Mouse (Mus musculus): Measurements from ENCODE around the gene Sptan1. TPM values are rescaled to one million over a fixed set of nuclear protein-coding genes. Genes with fewer than 3 reads are reported as not detected.

Sptan1 gene
- polyA plus RNA-seq, 1 experiment from 2014 or later: 90.3 TPM

- Histone ChIP-seq H3K36me3 (replicated peaks) (peaks cover 30% of the 10 kb centered on the region), H3K4me3 (peak overlapping the region; percentile 96), H3K27ac (peak overlapping the region; percentile 97), H3K4me1 (peaks cover 46% of the 10 kb centered on the region), H3K27me3 (ENCODE audit: poor library complexity, severe bottlenecking) (no peaks in the 10 kb centered on the region), H3K9me3 (no peaks in the 10 kb centered on the region)
- 19% methylated on average over 10 of the region's 10 CpGs for WGBS
- no peak for DNase-seq (ENCODE audit: extremely low spot score, low spot score)
Measured at GRCm38 (mm10) chr2:29964354-29965249, 758 bp upstream of the Sptan1 start.

GRCm38 (mm10) chr2:29965906-29966305 is 546 bp downstream of the Sptan1 start:
- under 1% methylated on average over 41 of the region's 41 CpGs for WGBS
- H3K36me3 ChIP-seq (replicated peaks): peaks cover 32% of the 10 kb centered on the region
- no peaks in the 10 kb centered on the region for H3K9me3 ChIP-seq
- peak overlapping the region; percentile 96 for H3K4me3 ChIP-seq
- peaks cover 46% of the 10 kb centered on the region for H3K4me1 ChIP-seq
- no peaks in the 10 kb centered on the region for H3K27me3 ChIP-seq (ENCODE audit: poor library complexity, severe bottlenecking)
- DNase-seq (ENCODE audit: extremely low spot score, low spot score): peak; percentile 30
- peak overlapping the region; percentile 97 for H3K27ac ChIP-seq

GRCm38 (mm10) chr2:29966826-29967225 is 1.5 kb downstream of the Sptan1 start:
- WGBS: 73% methylated on average over 2 of the region's 2 CpGs
- H3K36me3 ChIP-seq (replicated peaks): peaks cover 34% of the 10 kb centered on the region
- H3K27me3 ChIP-seq (ENCODE audit: poor library complexity, severe bottlenecking): no peaks in the 10 kb centered on the region
- no peak for DNase-seq (ENCODE audit: extremely low spot score, low spot score)
- H3K4me3 ChIP-seq: peak overlapping the region; percentile 96
- no peak overlapping the region for H3K27ac ChIP-seq
- no peaks in the 10 kb centered on the region for H3K9me3 ChIP-seq
- H3K4me1 ChIP-seq: peaks cover 46% of the 10 kb centered on the region

DNA sequence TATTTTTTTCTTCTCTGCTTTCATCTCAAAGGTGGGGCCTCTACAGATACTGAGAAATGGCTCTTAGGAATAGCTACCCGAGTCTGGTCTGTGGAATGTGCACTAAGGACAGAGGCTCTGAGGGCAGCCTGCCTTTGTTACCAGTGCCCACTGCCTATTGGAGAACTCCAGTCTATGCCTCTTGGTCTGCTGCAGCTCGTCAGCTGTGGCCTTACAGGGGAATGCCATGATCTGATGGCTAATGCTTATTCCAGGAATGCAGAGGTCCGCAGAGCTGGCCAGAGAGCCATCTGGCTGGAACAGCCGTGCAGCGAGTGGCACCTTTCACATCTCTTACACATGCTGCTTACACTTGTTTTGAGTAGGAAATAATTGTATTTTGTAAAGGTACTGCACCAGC is 2.4 kb downstream of the Sptan1 start:
- H3K4me1 ChIP-seq: peaks cover 50% of the 10 kb centered on the region
- 72% methylated on average over 5 of the region's 5 CpGs for WGBS
- peaks cover 38% of the 10 kb centered on the region for H3K36me3 ChIP-seq (replicated peaks)
- H3K27me3 ChIP-seq (ENCODE audit: poor library complexity, severe bottlenecking): no peaks in the 10 kb centered on the region
- H3K27ac ChIP-seq: no peak overlapping the region
- DNase-seq (ENCODE audit: extremely low spot score, low spot score): no peak
- peak overlapping the region; percentile 96; the same call in 1 of the 2 replicates for H3K4me3 ChIP-seq
- H3K9me3 ChIP-seq: no peaks in the 10 kb centered on the region

DNA sequence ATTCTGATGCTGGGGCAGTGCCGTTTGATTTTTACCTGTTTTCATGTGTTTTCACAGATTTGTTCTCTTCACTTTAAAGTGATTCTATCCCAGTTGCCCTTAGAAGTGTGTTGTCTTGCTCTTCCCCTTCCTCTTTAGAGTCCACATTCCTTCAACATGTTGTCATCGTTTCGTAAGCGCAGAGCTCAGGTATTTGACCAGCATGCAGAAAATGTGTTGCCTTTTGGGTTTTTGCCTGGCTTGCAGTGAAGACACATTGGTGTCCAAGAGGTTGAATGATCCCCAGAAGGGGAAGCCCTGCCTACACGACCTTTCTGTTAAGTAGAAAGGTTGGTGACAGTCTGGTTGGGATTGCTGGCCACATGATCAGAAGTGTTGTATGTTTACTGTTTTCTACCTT is 3.3 kb downstream of the Sptan1 start:
- 83% methylated on average over 5 of the region's 5 CpGs for WGBS
- peaks cover 46% of the 10 kb centered on the region for H3K4me1 ChIP-seq
- DNase-seq (ENCODE audit: extremely low spot score, low spot score): no peak

GRCm38 (mm10) chr2:29971838-29972635 is 6.7 kb downstream of the Sptan1 start:
- Histone ChIP-seq H3K4me1 (peaks cover 26% of the 10 kb centered on the region), H3K27me3 (ENCODE audit: poor library complexity, severe bottlenecking) (no peaks in the 10 kb centered on the region), H3K27ac (no peak overlapping the region), H3K4me3 (no peak overlapping the region), H3K9me3 (no peaks in the 10 kb centered on the region), H3K36me3 (replicated peaks) (peaks cover 51% of the 10 kb centered on the region)
- no peak for DNase-seq (ENCODE audit: extremely low spot score, low spot score)
- WGBS: 85% methylated on average over 9 of the region's 9 CpGs

More for the DNA sequence above, 3.3 kb downstream of the Sptan1 start:
- Histone ChIP-seq H3K36me3 (replicated peaks) (peaks cover 38% of the 10 kb centered on the region), H3K9me3 (no peaks in the 10 kb centered on the region), H3K27me3 (ENCODE audit: poor library complexity, severe bottlenecking) (no peaks in the 10 kb centered on the region), H3K4me3 (no peak overlapping the region), H3K27ac (no peak overlapping the region)

- DNase-seq (ENCODE audit: extremely low spot score, low spot score): no peak
- Histone ChIP-seq H3K27me3 (ENCODE audit: poor library complexity, severe bottlenecking) (no peaks in the 10 kb centered on the region), H3K27ac (no peak overlapping the region), H3K4me1 (peaks cover 12% of the 10 kb centered on the region; the same call in 1 of the 2 replicates), H3K9me3 (no peaks in the 10 kb centered on the region), H3K4me3 (no peak overlapping the region), H3K36me3 (replicated peaks) (peaks cover 45% of the 10 kb centered on the region)
- WGBS: 22% methylated on average over 2 of the region's 2 CpGs
Measured at GRCm38 (mm10) chr2:29973525-29973924, 8.2 kb downstream of the Sptan1 start.

DNA sequence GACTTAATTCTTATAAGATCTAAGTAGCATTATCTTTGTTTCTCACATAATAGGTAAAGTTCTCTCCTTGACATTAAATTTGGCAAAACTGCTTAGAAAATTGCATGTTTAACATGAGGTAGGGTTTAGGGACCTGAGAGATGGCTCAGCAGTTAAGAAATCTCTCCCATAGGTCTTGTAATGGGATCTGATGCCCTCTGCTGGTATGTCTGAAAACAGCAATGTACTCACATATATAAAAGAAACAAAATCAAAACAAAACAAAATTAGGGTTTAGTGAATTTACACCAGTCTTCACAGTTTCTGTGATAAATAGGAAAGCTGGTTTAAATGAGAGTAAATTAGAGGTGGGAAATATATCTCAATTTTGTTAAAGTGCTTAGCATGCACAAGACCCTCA is 11.9 kb downstream of the Sptan1 start:
- Histone ChIP-seq H3K27ac (no peak overlapping the region), H3K36me3 (replicated peaks) (peaks cover 59% of the 10 kb centered on the region), H3K4me1 (peaks cover 8% of the 10 kb centered on the region; the same call in 1 of the 2 replicates), H3K27me3 (ENCODE audit: poor library complexity, severe bottlenecking) (no peaks in the 10 kb centered on the region), H3K4me3 (no peak overlapping the region), H3K9me3 (no peaks in the 10 kb centered on the region)
- DNase-seq (ENCODE audit: extremely low spot score, low spot score): no peak

DNA sequence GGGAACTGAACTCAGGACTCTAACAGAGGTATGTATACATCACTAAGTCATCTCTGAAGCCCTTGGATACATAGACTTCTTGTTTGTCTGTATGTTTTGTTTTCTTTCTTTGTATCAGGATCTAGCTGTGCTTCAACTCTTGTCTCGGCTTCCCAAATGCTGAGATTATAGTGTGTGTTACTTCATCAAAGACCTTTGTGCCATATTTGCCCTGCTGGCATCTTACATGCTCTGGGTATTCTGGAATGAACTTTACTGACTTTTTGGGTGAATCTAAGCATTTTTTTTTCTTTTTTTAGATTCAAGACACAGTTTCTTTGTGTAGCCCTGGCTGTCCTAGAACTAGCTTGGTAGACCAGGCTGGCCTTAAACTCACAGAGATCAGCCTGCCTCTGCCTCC is 15.3 kb downstream of the Sptan1 start:
- H3K36me3 ChIP-seq (replicated peaks): peaks cover 84% of the 10 kb centered on the region
- H3K4me3 ChIP-seq: no peak overlapping the region
- WGBS: 92% methylated on average over 1 of the region's 1 CpGs

GRCm38 (mm10) chr2:29991962-29992361 is 26.6 kb downstream of the Sptan1 start:
- H3K9me3 ChIP-seq: no peaks in the 10 kb centered on the region
- no peak for DNase-seq (ENCODE audit: extremely low spot score, low spot score)
- no peak overlapping the region for H3K27ac ChIP-seq
- H3K36me3 ChIP-seq (replicated peaks): peaks cover 100% of the 10 kb centered on the region
- no peak overlapping the region for H3K4me3 ChIP-seq
- H3K27me3 ChIP-seq (ENCODE audit: poor library complexity, severe bottlenecking): no peaks in the 10 kb centered on the region
- no peaks in the 10 kb centered on the region for H3K4me1 ChIP-seq
- WGBS: 66% methylated on average over 2 of the region's 2 CpGs

More for the DNA sequence above, 15.3 kb downstream of the Sptan1 start:
- no peaks in the 10 kb centered on the region for H3K4me1 ChIP-seq
- no peaks in the 10 kb centered on the region for H3K9me3 ChIP-seq
- DNase-seq (ENCODE audit: extremely low spot score, low spot score): no peak
- no peak overlapping the region for H3K27ac ChIP-seq
- H3K27me3 ChIP-seq (ENCODE audit: poor library complexity, severe bottlenecking): no peaks in the 10 kb centered on the region

DNA sequence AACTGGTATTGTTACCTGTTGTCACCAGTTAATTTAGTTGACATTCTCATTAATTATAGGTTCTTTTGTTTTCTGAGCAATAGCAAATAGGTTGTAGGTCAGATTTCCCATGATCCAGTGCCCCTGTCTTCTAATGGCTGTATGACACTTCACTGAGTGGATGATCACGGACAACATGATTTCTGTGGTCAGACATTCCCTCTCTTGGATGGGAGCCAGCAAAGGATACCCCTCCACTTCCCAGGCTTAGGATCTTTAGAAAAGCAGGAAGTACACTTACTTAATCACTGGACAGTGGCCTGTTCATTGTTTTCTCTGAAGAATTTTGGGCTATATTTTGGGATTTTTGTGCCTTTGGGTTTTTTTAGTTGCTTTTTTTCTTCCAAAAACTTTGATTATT is 43.7 kb downstream of the Sptan1 start:
- no peaks in the 10 kb centered on the region for H3K4me1 ChIP-seq
- H3K27me3 ChIP-seq (ENCODE audit: poor library complexity, severe bottlenecking): no peaks in the 10 kb centered on the region
- peaks cover 100% of the 10 kb centered on the region for H3K36me3 ChIP-seq (replicated peaks)
- no peaks in the 10 kb centered on the region for H3K9me3 ChIP-seq
- H3K27ac ChIP-seq: no peak overlapping the region
- no peak overlapping the region for H3K4me3 ChIP-seq
- DNase-seq (ENCODE audit: extremely low spot score, low spot score): no peak
- 87% methylated on average over 1 of the region's 1 CpGs for WGBS

GRCm38 (mm10) chr2:30010840-30011281 is 45.5 kb downstream of the Sptan1 start:
- WGBS: 94% methylated on average over 8 of the region's 8 CpGs
- no peaks in the 10 kb centered on the region for H3K4me1 ChIP-seq
- H3K27ac ChIP-seq: no peak overlapping the region
- no peaks in the 10 kb centered on the region for H3K9me3 ChIP-seq
- no peaks in the 10 kb centered on the region for H3K27me3 ChIP-seq (ENCODE audit: poor library complexity, severe bottlenecking)
- H3K4me3 ChIP-seq: no peak overlapping the region
- H3K36me3 ChIP-seq (replicated peaks): peaks cover 100% of the 10 kb centered on the region
- DNase-seq (ENCODE audit: extremely low spot score, low spot score): no peak

Measured in forebrain, embryonic 10.5 days (tissue).